Mouse (Mus musculus): Measurements from ENCODE around the gene Svep1. TPM values are rescaled to one million over a fixed set of nuclear protein-coding genes. Genes with fewer than 3 reads are reported as not detected.
A peak's percentile ranks its signal among the peaks of the same experiment; 100 is the strongest.

Gene Svep1
- total RNA-seq, 2 experiments from 2014 or later = 2.4 to 2.6 TPM

DNA sequence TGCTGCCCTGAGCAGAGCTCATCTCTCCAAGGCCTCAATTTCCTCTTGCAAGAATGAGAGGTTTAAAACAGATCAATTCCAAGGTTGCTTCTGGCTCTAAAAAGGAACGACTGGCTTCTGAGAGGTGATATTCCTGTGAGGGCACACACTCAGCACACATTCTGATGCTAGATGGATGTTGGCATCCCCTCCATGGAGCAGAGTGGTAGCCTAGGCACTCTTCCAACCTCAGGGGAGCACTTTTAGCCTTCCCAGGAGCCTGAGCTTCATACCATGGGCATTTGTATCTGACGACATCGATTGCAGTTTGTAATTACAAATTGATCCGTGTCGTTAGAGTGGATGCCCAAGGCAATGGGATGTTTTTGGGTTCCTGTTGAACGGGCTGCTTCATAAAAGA, 33.3 kb downstream of the Svep1 start:
- intact Hi-C loops (cut with DNase I) = no loop called here
- no peak for DNase-seq

DNA sequence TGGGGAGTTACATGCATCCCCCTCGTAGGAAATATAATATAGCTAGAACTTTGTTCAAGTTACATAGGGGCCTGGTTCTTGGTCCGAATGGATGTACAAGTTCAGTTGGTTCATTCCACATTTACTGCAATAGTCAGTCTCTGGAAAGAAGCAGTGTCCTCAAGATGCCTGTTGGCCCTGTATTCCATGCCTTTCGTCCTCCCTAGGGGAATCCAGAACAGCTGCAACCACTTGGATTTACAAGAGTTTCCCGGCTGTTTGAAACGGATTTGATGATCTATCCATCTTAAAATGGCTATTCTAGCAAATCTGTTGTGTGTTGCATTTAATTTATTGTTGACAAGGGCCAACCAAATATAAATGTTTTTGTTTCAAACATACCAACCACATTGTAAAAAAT, 36.2 kb downstream of the Svep1 start:
- no peak for DNase-seq
- intact Hi-C loops (cut with DNase I) = no loop called here

DNA sequence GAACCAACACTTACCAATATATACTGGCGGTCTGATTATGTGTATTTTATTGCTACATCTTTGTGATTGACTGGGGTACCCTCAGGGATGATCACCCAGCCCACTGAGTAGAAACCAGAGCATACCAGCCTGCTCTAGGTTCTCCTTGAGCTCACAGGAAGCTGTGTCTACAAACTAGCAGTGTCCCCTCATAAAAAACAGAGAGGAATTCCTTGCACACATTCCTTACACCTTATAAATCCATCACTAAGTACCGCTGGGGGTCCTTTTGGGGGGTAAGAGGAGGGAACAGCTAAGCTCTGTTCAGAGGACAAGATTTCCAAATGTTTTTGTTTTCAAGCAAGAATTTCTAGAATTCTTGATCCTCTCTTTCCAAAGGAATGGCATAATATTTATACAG, 36.7 kb downstream of the Svep1 start:
- no peak for DNase-seq
- intact Hi-C loops (cut with DNase I) = no loop called here

DNA sequence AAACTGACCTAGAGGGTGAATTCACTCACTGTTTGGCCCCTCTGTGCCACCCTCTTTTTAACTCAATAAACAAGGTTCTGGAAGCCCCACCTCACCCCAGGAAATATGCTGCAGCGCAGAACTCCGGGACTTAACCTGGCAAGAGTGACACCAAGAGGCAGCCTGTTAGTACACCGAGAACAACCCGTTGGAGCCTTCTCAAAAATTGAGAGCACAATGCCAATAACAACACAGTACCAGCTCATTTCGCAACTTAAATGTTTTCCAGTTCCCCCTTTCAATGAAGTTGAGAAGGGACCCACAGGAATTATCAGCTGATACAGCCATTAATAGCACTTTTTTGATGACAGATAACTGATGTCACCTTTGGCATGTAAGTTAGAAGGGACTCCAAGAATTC, 38.3 kb downstream of the Svep1 start:
- DNase-seq = no peak
- intact Hi-C loops (cut with DNase I) = no loop called here

DNA sequence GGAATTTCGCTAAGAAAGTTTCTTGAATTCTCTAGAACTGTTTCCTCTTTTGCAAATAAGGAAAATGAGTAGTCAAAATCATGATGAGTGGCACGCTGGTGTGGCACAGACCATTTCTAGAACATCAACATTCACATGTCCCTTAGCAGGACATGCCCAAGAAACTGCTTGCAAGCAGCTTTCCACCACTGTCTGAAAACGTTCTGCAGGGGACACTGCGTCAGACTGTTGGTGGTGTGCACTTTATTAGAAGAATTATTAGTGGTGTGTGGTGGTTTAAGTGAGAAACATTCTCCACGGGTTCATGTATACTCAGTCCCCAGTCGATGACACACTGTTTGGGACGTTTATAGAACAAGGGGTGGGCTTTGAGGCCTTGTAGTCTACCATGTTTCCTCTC, 40.9 kb downstream of the Svep1 start:
- intact Hi-C loops (cut with DNase I) = no loop called here
- no peak for DNase-seq

- DNase-seq = peak; percentile 56
- intact Hi-C loops (cut with DNase I) = no loop called here
These were observed 44.8 kb downstream of the Svep1 start for GRCm38 (mm10) chr4:58161901-58162300.

- DNase-seq = no peak
- intact Hi-C loops (cut with DNase I) = no loop called here
These were observed 47.1 kb downstream of the Svep1 start for GRCm38 (mm10) chr4:58159564-58159963.

GRCm38 (mm10) chr4:58150301-58150700, 56.4 kb downstream of the Svep1 start:
- peak; percentile 34 for DNase-seq
- intact Hi-C loops (cut with DNase I) = no loop called here

DNA sequence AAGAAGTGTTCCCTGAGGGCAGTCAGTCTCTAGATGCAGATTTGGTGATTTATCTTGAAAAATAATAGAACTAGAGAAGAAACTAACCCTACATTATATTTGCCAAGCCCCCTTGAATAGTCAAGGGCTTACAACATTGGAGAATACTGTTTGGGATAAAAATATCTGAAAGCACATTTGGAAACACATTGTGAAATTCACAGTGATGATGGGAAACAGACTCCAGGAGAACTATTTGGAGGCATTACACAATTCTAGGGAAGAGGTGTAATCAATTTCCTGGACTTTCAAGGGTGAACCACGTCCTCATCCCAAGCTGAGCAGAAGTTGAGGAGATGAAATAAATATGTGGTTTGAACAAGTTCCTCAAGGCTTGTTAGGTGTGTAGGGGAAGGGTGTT, 57.5 kb downstream of the Svep1 start:
- intact Hi-C loops (cut with DNase I) = no loop called here
- DNase-seq = no peak

- DNase-seq = no peak
- intact Hi-C loops (cut with DNase I) = no loop called here
These were observed 58.1 kb downstream of the Svep1 start for GRCm38 (mm10) chr4:58148547-58148946.

DNA sequence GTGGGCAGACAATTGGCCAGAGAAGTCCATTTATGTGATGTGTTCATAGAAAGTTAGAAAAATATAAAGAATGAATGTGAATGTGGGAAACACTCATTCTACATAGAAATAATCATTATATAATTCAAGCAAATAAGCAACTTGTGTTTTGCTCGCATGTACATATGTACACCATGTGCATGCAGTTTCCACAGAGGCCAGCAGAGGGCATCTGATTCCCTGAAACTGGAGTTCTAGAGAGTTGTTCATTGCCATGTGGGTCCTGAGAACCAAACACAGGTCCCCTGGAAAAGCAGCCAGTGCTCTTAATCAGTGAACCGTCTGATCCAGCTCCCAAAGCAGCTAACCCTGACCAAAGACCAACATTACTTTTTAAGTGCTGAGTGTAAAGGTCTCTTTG, 60.0 kb downstream of the Svep1 start:
- no peak for DNase-seq
- intact Hi-C loops (cut with DNase I) = no loop called here

- DNase-seq = no peak
- intact Hi-C loops (cut with DNase I) = no loop called here
These were observed 66.7 kb downstream of the Svep1 start for GRCm38 (mm10) chr4:58139764-58140556.

- DNase-seq = no peak
- intact Hi-C loops (cut with DNase I) = no loop called here
These were observed 67.4 kb downstream of the Svep1 start for GRCm38 (mm10) chr4:58139241-58139640.

DNA sequence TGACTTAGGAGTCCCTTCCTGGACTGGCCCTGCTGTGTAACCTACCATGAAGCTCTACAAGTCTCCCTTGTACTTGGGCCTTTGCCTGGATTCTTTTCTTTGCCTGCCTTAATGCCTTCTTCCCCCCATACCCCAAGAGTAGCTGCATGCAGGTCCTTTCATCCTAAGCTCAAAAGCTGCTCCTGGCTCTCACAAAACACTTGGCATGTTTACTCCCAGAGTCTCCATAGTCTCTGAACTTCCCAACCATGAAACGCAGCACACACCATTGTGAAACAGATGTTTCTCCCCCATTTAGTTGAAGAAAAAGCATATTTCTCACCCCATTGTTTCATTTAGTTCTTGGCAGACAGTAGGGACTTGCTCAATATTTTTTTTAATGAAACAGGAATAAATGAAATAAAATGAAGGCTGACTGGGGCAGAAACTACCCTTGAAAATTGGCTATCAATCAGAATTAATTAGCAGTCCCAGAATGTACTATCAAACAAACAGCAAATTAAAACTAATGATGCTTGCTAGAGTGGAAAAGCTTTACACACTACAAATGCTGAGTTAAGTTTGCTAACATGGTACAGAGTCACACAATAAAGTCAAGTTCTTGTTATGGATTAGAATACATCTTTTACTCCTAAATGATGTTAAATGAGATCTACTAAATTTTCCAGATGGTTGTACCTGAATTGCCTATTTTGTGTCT, 72.9 kb downstream of the Svep1 start:
- DNase-seq = no peak
- intact Hi-C loops (cut with DNase I) = no loop called here

GRCm38 (mm10) chr4:58129844-58130243, 76.8 kb downstream of the Svep1 start:
- intact Hi-C loops (cut with DNase I) = no loop called here
- DNase-seq = no peak

GRCm38 (mm10) chr4:58127024-58127423, 79.6 kb downstream of the Svep1 start:
- intact Hi-C loops (cut with DNase I) = no loop called here
- no peak for DNase-seq

DNA sequence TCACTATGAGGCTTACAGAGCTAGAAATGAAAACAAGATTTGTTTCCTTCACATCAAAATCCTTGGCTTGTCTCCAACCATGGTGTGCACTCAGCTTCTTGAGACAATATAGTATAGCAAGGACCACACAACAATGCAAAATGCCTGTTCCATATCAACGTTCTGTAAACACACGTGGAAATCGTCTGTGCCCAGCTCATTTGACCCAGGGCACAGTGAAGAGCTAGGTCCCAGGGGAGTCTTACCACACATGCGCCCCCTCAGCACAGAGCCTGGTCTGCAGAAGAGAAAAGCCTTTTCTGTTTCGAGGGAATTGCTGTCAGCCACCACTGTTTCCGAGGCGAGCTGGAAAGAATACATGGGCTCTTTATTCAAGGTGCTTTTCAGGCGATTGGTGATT, 91.2 kb downstream of the Svep1 start:
- no peak for DNase-seq

DNA sequence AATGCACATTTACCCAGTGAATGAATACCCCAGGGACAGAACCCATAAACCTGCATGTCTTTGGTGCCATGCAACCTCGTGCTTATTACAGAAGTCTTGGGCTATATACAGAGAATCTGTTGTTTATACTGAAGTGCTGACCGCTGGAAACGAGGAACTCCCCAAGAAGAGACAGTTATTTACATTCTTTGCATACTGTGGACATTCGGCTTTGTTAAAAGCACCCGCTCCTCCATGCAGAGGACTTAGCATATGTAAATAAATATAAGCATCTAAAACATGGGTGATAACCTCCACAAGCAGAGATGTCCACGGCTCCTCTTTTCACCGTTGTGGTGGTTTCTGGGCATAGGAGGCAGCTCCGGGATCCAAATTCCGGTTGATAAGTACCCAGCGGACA, 95.7 kb downstream of the Svep1 start:
- no peak for DNase-seq

More for the DNA sequence above, 91.2 kb downstream of the Svep1 start:
- intact Hi-C loops (cut with DNase I) = no loop called here

GRCm38 (mm10) chr4:58109793-58110192, 96.9 kb downstream of the Svep1 start:
- intact Hi-C loops (cut with DNase I) = no loop called here

More for the DNA sequence above, 95.7 kb downstream of the Svep1 start:
- intact Hi-C loops (cut with DNase I) = no loop called here

GRCm38 (mm10) chr4:58108364-58108763, 98.3 kb downstream of the Svep1 start:
- intact Hi-C loops (cut with DNase I) = no loop called here

More at GRCm38 (mm10) chr4:58109793-58110192, 96.9 kb downstream of the Svep1 start:
- DNase-seq = no peak

DNA sequence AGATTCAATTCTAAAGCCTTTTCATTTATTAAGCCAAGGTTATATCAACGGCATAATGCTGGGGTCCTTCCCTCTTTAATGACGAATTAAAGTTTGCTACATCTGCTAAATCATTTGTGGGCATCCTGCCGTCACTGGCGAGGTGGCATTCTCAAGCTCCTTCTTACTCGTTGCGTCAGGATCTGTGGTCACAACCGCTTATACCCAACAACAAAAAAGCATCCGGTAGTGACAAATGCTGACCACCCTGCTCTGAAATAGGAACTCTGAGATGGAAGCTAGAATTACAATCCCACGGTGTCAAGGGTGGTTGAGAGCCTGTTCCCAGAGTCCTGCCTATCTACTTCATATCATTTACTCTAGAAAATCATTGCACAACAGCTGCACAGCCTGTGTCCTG, 108.9 kb downstream of the Svep1 start:
- DNase-seq = no peak
- intact Hi-C loops (cut with DNase I) = no loop called here

More at GRCm38 (mm10) chr4:58108364-58108763, 98.3 kb downstream of the Svep1 start:
- no peak for DNase-seq

- intact Hi-C loops (cut with DNase I) = loop anchor here (10.0 kb wide), 1 partner anchor 158 kb away; no protein-coding TSS in a partner anchor
- no peak for DNase-seq
These were observed 119.9 kb downstream of the Svep1 start for GRCm38 (mm10) chr4:58086738-58087137.

Measured in left cerebral cortex, postnatal 4 days (tissue).